Mouse (Mus musculus): ENCODE measurements around the gene Clic5. TPM values are rescaled to one million over a fixed set of nuclear protein-coding genes. Genes with fewer than 3 reads are reported as not detected.

The Clic5 gene
- total RNA-seq, 2 experiments from 2014 or later, result not detected

Other genes starting within 250 kb of the Clic5 start
- 3.1 TPM in 1 of 2 replicates, not detected in the other for gene Enpp5, start 109.8 kb upstream of the Clic5 start, total RNA-seq (2015; ENCODE audit: low replicate concordance)
- gene Enpp5, start 109.8 kb upstream of the Clic5 start, total RNA-seq (2017; ENCODE audit: low replicate concordance), result 2.7 and 6.6 TPM in 2 replicates
- 2.1 and 4.6 TPM in 2 replicates for gene Enpp4, start 82.8 kb upstream of the Clic5 start, total RNA-seq (2015; ENCODE audit: low replicate concordance)
- gene Enpp4, start 82.8 kb upstream of the Clic5 start, total RNA-seq (2017; ENCODE audit: low replicate concordance), result 4.8 and 5.2 TPM in 2 replicates

All from erythroblast, adult 5-6 weeks (primary cell).